ENCODE assay signal across 14 mouse cellular contexts in the genomic region with DNA sequence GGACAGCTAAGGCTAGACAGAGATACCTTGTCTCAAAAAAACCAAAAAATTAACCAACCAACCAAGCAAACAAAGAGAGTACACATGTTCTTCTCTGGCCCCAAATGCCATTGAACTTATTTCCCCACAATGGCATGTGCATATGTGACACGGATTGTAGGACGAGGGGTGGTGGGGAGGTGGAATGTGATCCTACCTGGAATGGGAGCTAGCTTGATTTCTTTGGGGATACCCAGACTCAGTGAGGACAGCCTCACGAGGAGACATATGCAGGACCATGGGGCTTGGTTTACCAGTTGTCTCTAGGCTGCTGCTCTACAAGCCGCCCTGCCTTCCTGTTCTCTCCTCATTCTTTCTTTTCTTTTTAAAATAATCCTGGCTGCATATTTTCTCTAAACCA.
"Had no signal": no experiment of that assay in that cellular context is flagged by ENCODE, and none has a peak within 500 bp of the region (broad histone marks: within the 10 kb centered on the region; RNA-seq: fewer than 3 reads in every experiment).

No protein-coding gene starts in this region.

- H3K9me3 ChIP-seq: liver, embryonic 12.5 days; midbrain, embryonic 10.5 days; neural tube, embryonic 13.5 days; stomach, embryonic 15.5 days had no signal

- H3K36me3 ChIP-seq: liver, embryonic 12.5 days; midbrain, embryonic 10.5 days; neural tube, embryonic 13.5 days; stomach, embryonic 15.5 days had no signal

- DNase-seq: kidney, adult 8-10 months; kidney, postnatal 25 days; layer of hippocampus, adult 9-11 months; retina, postnatal 1 day; right cerebral cortex, postnatal 14 days; thymus, adult 2 months; thymus, postnatal 25 days had no signal

- H3K9ac ChIP-seq: liver, embryonic 12.5 days; neural tube, embryonic 13.5 days; stomach, embryonic 15.5 days had no signal

- ATAC-seq: inflammation-experienced regulatory T-cells, adult 6 months; intestine, postnatal 0 days; liver, embryonic 12.5 days; midbrain, embryonic 16.5 days had no signal

- H3K4me3 ChIP-seq: liver, embryonic 12.5 days; midbrain, embryonic 10.5 days; neural tube, embryonic 13.5 days; stomach, embryonic 15.5 days had no signal

- H3K4me2 ChIP-seq: liver, embryonic 12.5 days; neural tube, embryonic 13.5 days; stomach, embryonic 15.5 days had no signal

- H3K27me3 ChIP-seq: neural tube, embryonic 13.5 days; stomach, embryonic 15.5 days had no signal

- H3K27ac ChIP-seq: liver, embryonic 12.5 days; midbrain, embryonic 10.5 days; neural tube, embryonic 13.5 days; stomach, embryonic 15.5 days had no signal

- H3K4me1 ChIP-seq: liver, embryonic 12.5 days; neural tube, embryonic 13.5 days; stomach, embryonic 15.5 days had no signal
